Mouse (Mus musculus) heart, postnatal 0 days (tissue): ENCODE measurements around the gene Osbpl2.

Experiments used
- CTCF ChIP-seq: IDR thresholded peaks from 2 replicates; pipeline ENCODE4 v1.5.1; 2016; ENCODE audit warnings: antibody characterized with exemption, control low read depth, low read depth
- EP300 ChIP-seq: IDR thresholded peaks from 2 replicates; pipeline ENCODE4 v1.6.1; 2016; ENCODE audit warnings: antibody characterized with exemption, low read depth

DNA sequence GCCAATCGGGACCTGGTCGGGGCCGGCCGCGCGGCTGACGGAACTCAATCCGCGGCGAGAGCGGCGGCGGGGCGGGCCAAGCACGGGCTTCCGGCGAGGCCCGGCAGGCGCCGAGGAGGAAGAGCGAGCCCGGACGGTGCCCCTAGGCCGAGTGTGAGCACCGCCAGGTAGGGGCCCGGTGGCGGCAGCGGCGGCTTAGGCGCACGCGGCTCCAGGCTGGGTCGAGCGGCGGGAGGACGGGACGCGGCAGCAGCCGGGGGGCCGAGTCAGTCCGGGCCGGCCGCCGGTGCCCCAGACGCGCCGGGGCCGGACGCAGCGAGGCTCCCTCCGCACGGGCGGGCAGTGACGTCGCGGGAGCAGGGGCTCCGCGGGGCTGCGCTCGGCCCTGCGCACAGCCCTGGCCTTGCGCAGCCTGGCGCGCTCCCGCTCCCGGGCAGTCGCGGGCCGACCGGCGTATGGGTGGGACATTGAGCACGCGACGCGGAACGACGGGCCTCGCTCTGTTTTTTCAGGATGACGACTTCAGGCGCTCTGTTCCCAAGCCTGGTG, 52.5 kb downstream of the Osbpl2 start:
- TF ChIP-seq CTCF (no peak), EP300 (no peak)
